Mouse (Mus musculus) lung, embryonic 14.5 days (tissue): ENCODE results near the gene Anapc5. TPM values are rescaled to one million over a fixed set of nuclear protein-coding genes. Genes with fewer than 3 reads are reported as not detected.

Source experiments
- ATAC-seq: fragments of 200-750 bp; cut with Nextera tagmentation; 2 replicates; pipeline ENCODE4 v1.8.0; 2017; ENCODE audit warnings: mild to moderate bottlenecking, moderate TSS enrichment, moderate library complexity; ENCODE audit not compliant: insufficient read depth
- DNase-seq: peaks from one replicate; pipeline ENCODE4 v3.0.0-alpha.2; 2015
- H3K27ac ChIP-seq: fragments of 300-500 bp; sonication (generic); 2 replicates; pipeline ENCODE4 v1.5.1; 2014; ENCODE audit warnings: low read depth, mild to moderate bottlenecking, moderate library complexity
- H3K27me3 ChIP-seq: fragments of 300-500 bp; sonication (generic); 2 replicates; pipeline ENCODE4 v1.6.1; 2014; ENCODE audit warnings: low read length, control low read depth; ENCODE audit not compliant: insufficient read depth
- H3K36me3 ChIP-seq: fragments of 300-500 bp; sonication (generic); 2 replicates; pipeline ENCODE4 v1.6.1; 2014; ENCODE audit warnings: control low read depth; ENCODE audit not compliant: insufficient read depth
- H3K4me1 ChIP-seq: fragments of 300-500 bp; sonication (generic); 2 replicates; pipeline ENCODE4 v1.6.1; 2014; ENCODE audit warnings: antibody characterized with exemption, control low read depth; ENCODE audit not compliant: insufficient read depth
- H3K4me2 ChIP-seq: fragments of 300-500 bp; sonication (generic); 2 replicates; pipeline ENCODE4 v1.6.1; 2014; ENCODE audit warnings: mild to moderate bottlenecking
- H3K4me3 ChIP-seq: fragments of 300-500 bp; sonication (generic); 2 replicates; pipeline ENCODE4 v1.5.1; 2014; ENCODE audit warnings: low read depth, low read length
- H3K9ac ChIP-seq: fragments of 300-500 bp; sonication (generic); 2 replicates; pipeline ENCODE4 v1.6.1; 2014
- H3K9me3 ChIP-seq: fragments of 300-500 bp; sonication (generic); 2 replicates; pipeline ENCODE4 v1.6.1; 2016; ENCODE audit warnings: low read depth, low read length, control low read depth
- CTCF ChIP-seq: IDR thresholded peaks from 2 replicates; pipeline ENCODE4 v1.5.1; 2016; ENCODE audit warnings: antibody characterized with exemption, low read depth
- WGBS: fragments of 180-500 bp; shearing (Covaris S2); extraction: QIAGEN DNeasy Blood & Tissue Kit; methylation state at CpG from one replicate; pipeline ENCODE4 v1.1.7; 2014; 5-methylcytosine and 5-hydroxymethylcytosine counted together
- polyA plus RNA-seq: library from polyadenylated mRNA; unstranded; fragments of >200 nt; fragmentation: Nextera tagmentation; extraction: Ambion mirVana; gene quantifications from 2 replicates; pipeline ENCODE4 v1.2.1, GENCODE M21; 2014

Anapc5 gene
- polyA plus RNA-seq, 1 experiment from 2014 or later, result 472 TPM

DNA sequence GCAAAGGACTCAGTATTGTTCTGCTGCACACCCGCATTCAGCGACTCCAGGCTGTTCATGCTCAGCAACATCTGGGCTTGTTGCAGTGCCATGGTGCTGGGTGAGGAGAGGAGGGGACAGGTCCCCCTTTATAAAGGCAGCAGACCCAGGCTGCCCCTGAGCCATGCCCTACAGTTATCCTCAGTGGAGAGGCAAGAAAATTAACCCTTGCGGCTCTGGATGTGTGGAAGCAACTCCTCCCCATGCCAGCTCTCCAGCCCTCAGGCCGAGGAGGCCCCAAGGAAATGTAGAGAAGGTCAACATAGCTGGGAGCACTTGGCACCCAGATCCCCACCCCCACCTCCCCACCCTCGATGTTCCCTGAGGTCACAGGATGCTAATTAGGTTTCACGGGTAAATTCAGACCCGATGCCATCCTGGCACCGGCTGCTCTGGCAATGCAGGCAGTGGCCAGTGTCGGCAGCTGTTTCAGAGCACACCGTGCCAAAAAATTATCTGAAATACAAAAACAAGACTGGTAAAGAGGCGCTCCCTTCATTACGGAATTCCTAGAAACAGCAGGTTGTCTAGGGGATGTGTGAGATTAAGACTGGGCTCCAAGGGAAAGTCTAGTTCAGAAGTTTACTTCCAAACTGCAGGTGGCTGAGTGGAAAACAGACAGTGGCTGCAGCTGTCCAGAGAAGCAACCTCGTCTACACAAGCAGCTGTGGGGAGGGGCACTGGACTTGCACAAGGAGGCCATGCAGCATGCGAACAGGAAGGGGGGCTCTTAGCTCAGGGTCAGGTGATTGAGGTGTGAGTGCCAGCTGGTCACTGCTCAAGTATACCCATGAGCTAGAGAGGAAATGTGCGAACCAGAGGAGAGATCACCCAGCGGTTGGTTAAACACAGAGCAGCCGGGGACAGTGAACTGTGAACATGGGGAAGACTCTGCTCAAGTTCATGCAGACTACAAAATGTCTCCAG is 21.5 kb downstream of the Anapc5 start:
- 70% methylated on average over 17 of the region's 17 CpGs for WGBS
- Histone ChIP-seq H3K4me3 (no peak overlapping the region), H3K9ac (no peak overlapping the region), H3K4me1 (no peaks in the 10 kb centered on the region), H3K9me3 (no peaks in the 10 kb centered on the region), H3K27ac (peak overlapping the region; percentile 21; the same call in 1 of the 2 replicates), H3K36me3 (peaks cover 95% of the 10 kb centered on the region), H3K27me3 (no peaks in the 10 kb centered on the region), H3K4me2 (no peak overlapping the region)
- no peak for ATAC-seq
- no peak for DNase-seq
- no peak for TF ChIP-seq CTCF

DNA sequence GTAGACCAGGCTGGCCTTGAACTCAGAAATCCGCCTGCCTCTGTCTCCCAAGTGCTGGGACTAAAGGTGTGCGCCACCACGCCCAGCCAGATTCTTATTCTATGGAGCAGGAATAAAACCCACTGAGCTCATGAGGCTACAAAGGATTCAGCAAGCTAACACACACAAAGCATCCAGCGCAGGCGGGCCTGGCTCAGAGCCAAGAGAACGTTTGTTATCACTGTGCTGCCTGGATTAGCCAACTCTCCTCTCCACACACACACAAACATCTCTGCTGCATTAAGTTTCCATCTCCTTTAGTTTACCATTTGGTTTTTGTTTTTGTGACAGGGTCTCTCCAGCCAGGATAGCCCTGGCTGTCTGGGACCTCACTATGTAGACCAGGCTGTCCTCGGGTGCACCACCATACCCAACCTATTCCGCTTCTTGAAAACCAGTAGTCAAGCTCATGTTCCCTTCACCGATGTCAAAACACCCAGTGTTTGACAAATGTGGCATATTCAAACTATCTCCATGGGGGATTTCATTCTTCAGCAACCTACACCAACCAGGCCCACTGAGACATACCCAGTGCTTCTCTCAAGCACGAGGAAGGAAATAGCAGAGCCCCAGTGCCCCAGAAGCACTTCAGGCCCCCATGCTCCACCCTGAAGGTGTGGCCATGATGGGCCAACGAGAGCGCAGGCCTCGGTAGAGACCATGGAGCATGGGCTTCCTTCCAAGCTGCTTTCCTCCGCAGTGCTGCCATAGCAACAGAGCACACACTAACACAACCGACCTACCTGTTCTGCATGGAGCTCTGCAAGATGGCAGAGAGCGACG is 22.4 kb downstream of the Anapc5 start:
- WGBS, result 40% methylated on average over 17 of the region's 17 CpGs
- DNase-seq, result peak; percentile 96
- peak overlapping the region; percentile 31; the same call in 1 of the 2 replicates for H3K27ac ChIP-seq

DNA sequence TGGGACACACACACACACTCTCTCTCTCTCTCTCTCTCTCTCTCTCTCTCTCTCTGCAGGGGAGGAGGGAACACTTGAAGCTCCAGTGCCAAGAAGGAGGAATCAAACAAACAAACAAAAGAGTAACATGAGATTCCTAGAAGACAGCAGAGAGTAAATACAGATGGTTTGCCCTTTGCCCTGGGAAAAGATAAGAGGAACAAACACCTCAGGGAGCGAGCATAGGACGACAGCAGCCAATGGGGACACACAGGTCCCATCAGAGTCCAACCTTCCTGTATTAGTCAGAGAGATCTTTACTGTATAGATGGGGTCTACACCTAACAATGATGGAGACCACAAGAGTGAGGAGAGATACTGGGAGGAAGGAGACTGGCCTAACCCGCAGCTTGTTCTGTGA is 23.3 kb downstream of the Anapc5 start:
- 54% methylated on average over 3 of the region's 3 CpGs for WGBS
- H3K27me3 ChIP-seq, result no peaks in the 10 kb centered on the region
- no peaks in the 10 kb centered on the region for H3K9me3 ChIP-seq
- DNase-seq (no peak), ATAC-seq (no peak)
- no peak for TF ChIP-seq CTCF
- no peak overlapping the region for H3K27ac ChIP-seq
- no peaks in the 10 kb centered on the region for H3K4me1 ChIP-seq
- H3K36me3 ChIP-seq, result peaks cover 94% of the 10 kb centered on the region
- H3K4me2 ChIP-seq, result no peak overlapping the region
- H3K4me3 ChIP-seq, result no peak overlapping the region
- H3K9ac ChIP-seq, result no peak overlapping the region

More for the DNA sequence above, 22.4 kb downstream of the Anapc5 start:
- H3K27me3 ChIP-seq, result no peaks in the 10 kb centered on the region
- H3K36me3 ChIP-seq, result peaks cover 95% of the 10 kb centered on the region
- no peak overlapping the region for H3K9ac ChIP-seq
- no peak overlapping the region for H3K4me2 ChIP-seq
- H3K4me3 ChIP-seq, result no peak overlapping the region
- no peaks in the 10 kb centered on the region for H3K9me3 ChIP-seq
- no peaks in the 10 kb centered on the region for H3K4me1 ChIP-seq
- ATAC-seq, result peak; percentile 82
- no peak for TF ChIP-seq CTCF

DNA sequence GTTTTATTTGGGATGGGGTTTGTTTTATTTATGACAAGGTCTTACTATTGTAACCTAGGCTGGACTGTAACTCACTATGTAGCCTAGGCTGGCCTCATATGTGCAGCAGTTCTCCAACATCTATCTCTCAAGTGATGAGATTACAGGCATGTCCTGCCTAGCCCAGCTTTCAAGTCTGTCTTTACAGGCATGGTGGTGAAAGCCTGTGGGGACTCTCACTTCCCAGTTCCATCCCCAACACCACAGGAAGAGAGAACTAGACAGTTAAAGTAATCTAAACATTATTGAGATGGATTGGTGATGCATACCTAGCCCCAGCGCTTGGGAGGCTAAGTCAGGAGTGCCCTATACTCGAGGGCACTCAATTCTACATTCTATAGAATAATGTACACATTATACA is 32.4 kb downstream of the Anapc5 start:
- no peak overlapping the region for H3K4me2 ChIP-seq
- H3K4me1 ChIP-seq, result no peaks in the 10 kb centered on the region
- no peaks in the 10 kb centered on the region for H3K9me3 ChIP-seq
- 71% methylated on average over 2 of the region's 2 CpGs for WGBS
- H3K4me3 ChIP-seq, result no peak overlapping the region
- no peak for DNase-seq
- H3K36me3 ChIP-seq, result peaks cover 69% of the 10 kb centered on the region
- no peak for TF ChIP-seq CTCF
- no peaks in the 10 kb centered on the region for H3K27me3 ChIP-seq
- no peak overlapping the region for H3K9ac ChIP-seq
- no peak for ATAC-seq
- no peak overlapping the region for H3K27ac ChIP-seq

DNA sequence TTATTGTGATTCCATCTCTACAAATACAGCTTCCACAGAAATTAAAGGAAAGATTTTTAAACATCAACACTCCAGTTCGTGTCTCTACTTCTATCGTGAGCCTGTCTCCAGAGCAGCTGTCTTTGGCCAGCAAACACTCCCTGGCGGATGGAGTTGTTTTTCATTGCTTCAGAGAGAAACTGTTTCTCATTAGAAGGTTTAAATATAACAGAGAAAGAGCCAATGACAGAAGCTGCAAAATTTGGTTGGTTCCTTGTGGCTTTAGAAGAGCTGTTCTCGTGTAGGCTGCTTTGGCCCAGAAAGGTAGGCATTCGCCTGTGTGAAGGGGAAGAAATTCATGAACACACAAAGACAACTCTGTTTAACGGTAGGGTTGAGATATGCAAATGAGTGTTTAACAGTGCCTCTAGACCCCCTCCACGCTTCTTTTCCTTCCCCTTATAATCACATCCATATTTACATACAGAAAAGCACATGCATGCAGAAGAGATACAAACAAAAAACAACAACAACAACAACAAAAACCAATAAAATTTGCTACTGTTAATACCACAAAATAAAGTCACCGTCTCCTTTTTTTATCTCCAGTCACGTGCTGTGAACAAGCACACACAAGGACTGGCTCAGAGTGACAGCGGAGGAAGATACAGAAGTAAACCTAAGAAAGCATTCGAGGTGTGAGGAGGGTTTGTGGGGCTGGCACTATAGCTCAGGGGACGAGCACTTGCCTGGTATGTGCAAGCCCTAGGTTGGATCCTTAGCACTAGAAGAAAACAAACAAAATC is 34.9 kb downstream of the Anapc5 start:
- no peak overlapping the region for H3K4me3 ChIP-seq
- peak; percentile 45; the same call in 1 of the 2 replicates for ATAC-seq
- TF ChIP-seq CTCF, result no peak
- H3K9ac ChIP-seq, result no peak overlapping the region
- 42% methylated on average over 12 of the region's 12 CpGs for WGBS
- no peak overlapping the region for H3K4me2 ChIP-seq
- H3K36me3 ChIP-seq, result peaks cover 47% of the 10 kb centered on the region
- no peaks in the 10 kb centered on the region for H3K4me1 ChIP-seq
- no peaks in the 10 kb centered on the region for H3K9me3 ChIP-seq
- H3K27me3 ChIP-seq, result no peaks in the 10 kb centered on the region
- peak overlapping the region; percentile 66 for H3K27ac ChIP-seq
- DNase-seq, result peak; percentile 86

DNA sequence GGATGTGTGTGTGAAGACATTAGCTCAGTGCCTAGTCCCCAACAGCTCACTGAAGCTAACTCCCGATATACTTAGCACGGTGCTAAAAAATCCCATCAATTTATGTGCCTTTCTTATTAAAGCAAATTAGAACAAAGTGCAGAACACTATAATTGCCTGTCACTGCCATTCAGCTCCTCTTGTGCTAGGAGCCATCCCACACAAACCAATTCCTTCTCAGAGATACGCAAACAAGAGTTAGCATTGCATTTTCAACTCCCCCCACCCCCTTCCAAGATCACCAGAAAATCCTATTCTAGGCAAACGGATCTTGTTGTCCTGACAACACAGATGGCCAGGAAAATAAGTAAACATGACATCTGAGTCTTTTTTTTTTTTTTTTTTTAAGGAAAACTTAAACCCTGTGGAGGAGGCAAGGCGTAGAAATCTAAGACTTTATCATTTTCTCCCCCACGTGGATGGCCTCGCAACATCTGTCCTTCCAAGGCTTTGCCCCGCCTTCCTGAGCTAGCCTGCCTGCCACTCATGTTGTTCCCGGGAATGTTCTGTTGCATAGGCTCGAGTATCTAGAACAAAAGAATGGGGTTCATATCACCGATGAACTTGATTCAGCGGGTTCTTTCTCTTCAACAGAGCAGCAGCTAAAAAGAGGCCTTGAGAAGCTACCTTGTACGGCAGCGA is 37.3 kb downstream of the Anapc5 start:
- ATAC-seq (no peak), DNase-seq (peak; percentile 32)
- Histone ChIP-seq H3K4me2 (no peak overlapping the region), H3K27ac (no peak overlapping the region), H3K36me3 (peaks cover 26% of the 10 kb centered on the region), H3K4me1 (no peaks in the 10 kb centered on the region), H3K9ac (no peak overlapping the region), H3K4me3 (no peak overlapping the region), H3K27me3 (no peaks in the 10 kb centered on the region), H3K9me3 (no peaks in the 10 kb centered on the region)
- no peak for TF ChIP-seq CTCF
- 39% methylated on average over 14 of the region's 14 CpGs for WGBS
